Mouse (Mus musculus): ENCODE data around the gene Rara. TPM values are rescaled to one million over a fixed set of nuclear protein-coding genes. Genes with fewer than 3 reads are reported as not detected.
A peak's percentile ranks its signal among the peaks of the same experiment; 100 is the strongest.

Rara gene
- polyA plus RNA-seq, 1 experiment = 28.2 TPM

- Histone ChIP-seq H3K27ac (ENCODE audit: insufficient read depth, low read length) (no peak overlapping the region), H3K4me3 (ENCODE audit: insufficient read depth, low read length) (no peak overlapping the region), H3K4me1 (ENCODE audit: control insufficient read depth, insufficient read depth, low read length) (no peaks in the 10 kb centered on the region)
- no peak for TF ChIP-seq CTCF (IDR thresholded peaks at IDR 0.05; ENCODE audit: borderline replicate concordance, insufficient read depth, low read length)
- TF ChIP-seq POLR2A (IDR thresholded peaks at IDR 0.05; ENCODE audit: low read depth, low read length) = no peak
Observed at GRCm38 (mm10) chr11:99006788-99007187, 79.2 kb downstream of the Rara start.

DNA sequence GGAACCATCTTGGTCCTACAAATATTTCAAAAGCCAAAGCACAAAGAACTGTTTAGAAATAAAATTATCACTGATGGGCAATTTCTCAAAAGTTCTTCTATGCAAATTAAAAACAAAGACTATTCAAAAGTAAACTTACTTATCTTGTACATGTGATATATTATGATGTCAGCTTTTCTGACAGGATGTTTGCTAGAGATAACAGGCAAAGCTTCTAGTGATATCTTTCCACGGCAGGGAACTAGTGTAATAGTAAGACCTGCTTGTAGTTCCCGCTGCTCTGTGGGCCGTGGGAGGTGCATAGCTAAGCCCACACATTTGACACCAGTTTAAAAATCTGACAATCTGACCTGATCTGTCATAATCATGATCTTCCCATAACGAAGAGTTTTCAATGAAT is 82.5 kb downstream of the Rara start:
- Histone ChIP-seq H3K4me1 (ENCODE audit: control insufficient read depth, insufficient read depth, low read length) (no peaks in the 10 kb centered on the region), H3K4me3 (ENCODE audit: insufficient read depth, low read length) (no peak overlapping the region), H3K27ac (ENCODE audit: insufficient read depth, low read length) (no peak overlapping the region)
- no peak for TF ChIP-seq CTCF (IDR thresholded peaks at IDR 0.05; ENCODE audit: borderline replicate concordance, insufficient read depth, low read length)
- no peak for TF ChIP-seq POLR2A (IDR thresholded peaks at IDR 0.05; ENCODE audit: low read depth, low read length)

DNA sequence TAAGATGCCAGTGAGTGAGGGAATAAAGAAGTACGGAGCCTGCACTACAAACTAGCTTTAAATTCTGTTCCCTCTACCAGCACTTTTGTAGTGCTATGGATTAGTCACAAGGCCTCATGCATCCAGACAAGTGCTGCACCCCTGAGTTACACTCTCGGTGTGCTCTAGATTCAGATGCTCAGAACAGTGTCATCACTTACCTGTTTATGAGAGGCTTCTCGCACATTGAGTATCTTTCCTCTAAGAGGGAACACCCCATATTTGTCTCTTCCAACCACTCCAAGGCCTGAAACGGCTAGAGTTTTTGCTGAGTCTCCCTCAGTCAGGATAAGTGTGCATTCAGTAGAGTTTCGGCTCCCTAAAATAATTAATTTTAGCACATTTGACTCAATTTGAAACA is 83.1 kb downstream of the Rara start:
- no peak for TF ChIP-seq CTCF (IDR thresholded peaks at IDR 0.05; ENCODE audit: borderline replicate concordance, insufficient read depth, low read length)
- TF ChIP-seq POLR2A (IDR thresholded peaks at IDR 0.05; ENCODE audit: low read depth, low read length) = no peak
- Histone ChIP-seq H3K27ac (ENCODE audit: insufficient read depth, low read length) (no peak overlapping the region), H3K4me3 (ENCODE audit: insufficient read depth, low read length) (no peak overlapping the region)

DNA sequence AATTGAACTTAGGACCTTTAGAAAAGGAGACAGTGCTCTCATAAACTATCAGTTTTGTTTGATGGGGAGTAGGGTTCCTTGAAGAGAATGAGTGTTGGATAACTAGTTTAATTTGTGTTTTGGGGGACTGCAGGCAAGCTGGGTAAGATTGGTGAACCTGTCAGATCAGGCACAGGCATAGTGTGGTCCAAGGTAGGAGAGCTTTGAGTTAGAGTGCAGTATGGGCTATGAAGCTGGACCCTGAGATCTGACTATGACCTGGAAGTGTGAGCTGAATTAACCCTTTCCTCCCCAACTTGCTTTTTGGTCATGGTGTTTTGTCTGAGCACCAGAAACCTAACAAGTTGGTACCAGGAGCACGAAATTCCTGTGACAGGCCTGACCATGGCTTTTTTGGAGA is 86.2 kb downstream of the Rara start:
- TF ChIP-seq POLR2A (IDR thresholded peaks at IDR 0.05; ENCODE audit: low read depth, low read length) = no peak
- TF ChIP-seq CTCF (IDR thresholded peaks at IDR 0.05; ENCODE audit: borderline replicate concordance, insufficient read depth, low read length) = no peak
- Histone ChIP-seq H3K4me1 (ENCODE audit: control insufficient read depth, insufficient read depth, low read length) (0 out of 2 replicates have a peak, but pooled peaks cover 2% of the 10 kb centered on the region), H3K27ac (ENCODE audit: insufficient read depth, low read length) (no peak overlapping the region), H3K4me3 (ENCODE audit: insufficient read depth, low read length) (no peak overlapping the region)

More for the DNA sequence above, 83.1 kb downstream of the Rara start:
- no peaks in the 10 kb centered on the region for H3K4me1 ChIP-seq (ENCODE audit: control insufficient read depth, insufficient read depth, low read length)

DNA sequence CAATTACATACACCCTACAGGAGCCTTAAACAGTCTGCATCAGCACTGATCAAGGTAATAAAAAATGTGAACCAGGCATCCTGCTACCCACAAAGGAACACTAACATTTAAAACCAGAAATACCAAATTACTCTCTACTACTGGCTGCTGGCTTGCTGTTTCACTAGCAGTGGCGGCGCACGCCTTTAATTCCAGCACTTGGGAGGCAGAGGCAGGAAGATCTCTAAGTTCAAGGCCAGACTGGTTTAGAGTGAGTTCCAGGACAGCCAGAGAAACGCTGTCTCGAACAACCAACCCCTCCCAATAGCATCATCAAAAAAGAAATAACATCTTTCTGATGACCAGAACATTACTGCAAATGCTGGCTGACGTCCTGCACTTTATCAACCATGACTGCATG is 92.2 kb downstream of the Rara start:
- TF ChIP-seq POLR2A (IDR thresholded peaks at IDR 0.05; ENCODE audit: low read depth, low read length) (no peak), CTCF (IDR thresholded peaks at IDR 0.05; ENCODE audit: borderline replicate concordance, insufficient read depth, low read length) (no peak)
- Histone ChIP-seq H3K4me1 (ENCODE audit: control insufficient read depth, insufficient read depth, low read length) (peaks cover 10% of the 10 kb centered on the region), H3K27ac (ENCODE audit: insufficient read depth, low read length) (no peak overlapping the region), H3K4me3 (ENCODE audit: insufficient read depth, low read length) (no peak overlapping the region)

- H3K4me1 ChIP-seq (ENCODE audit: control insufficient read depth, insufficient read depth, low read length) = peaks cover 7% of the 10 kb centered on the region
- H3K27ac ChIP-seq (ENCODE audit: insufficient read depth, low read length) = no peak overlapping the region
- TF ChIP-seq POLR2A (IDR thresholded peaks at IDR 0.05; ENCODE audit: low read depth, low read length) = no peak
- H3K4me3 ChIP-seq (ENCODE audit: insufficient read depth, low read length) = peak overlapping the region; percentile 56
Observed at GRCm38 (mm10) chr11:99022384-99022933, 94.8 kb downstream of the Rara start.

DNA sequence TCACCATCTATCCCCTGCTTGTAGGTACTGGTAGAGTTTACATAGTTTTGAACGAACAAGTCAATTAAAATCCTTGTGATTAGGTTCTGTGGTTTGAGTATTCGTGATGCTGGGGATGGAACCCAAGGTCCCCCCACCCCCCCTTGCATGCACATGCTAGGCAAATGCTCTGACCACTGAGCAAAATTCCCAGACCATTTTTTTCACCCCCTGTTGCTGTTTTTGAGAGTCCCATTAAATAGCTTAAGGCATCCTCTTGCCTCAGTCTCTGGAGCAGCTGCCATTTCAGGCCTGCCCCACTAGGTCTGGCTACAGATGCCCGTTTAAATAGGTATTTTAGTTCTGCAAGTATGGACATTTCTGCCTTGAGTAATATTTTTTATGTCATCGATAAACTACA is 95.5 kb downstream of the Rara start:
- H3K4me3 ChIP-seq (ENCODE audit: insufficient read depth, low read length) = peak overlapping the region; percentile 78
- no peak overlapping the region for H3K27ac ChIP-seq (ENCODE audit: insufficient read depth, low read length)
- H3K4me1 ChIP-seq (ENCODE audit: control insufficient read depth, insufficient read depth, low read length) = peaks cover 7% of the 10 kb centered on the region
- TF ChIP-seq CTCF (IDR thresholded peaks at IDR 0.05; ENCODE audit: borderline replicate concordance, insufficient read depth, low read length) = no peak
- TF ChIP-seq POLR2A (IDR thresholded peaks at IDR 0.05; ENCODE audit: low read depth, low read length) = no peak

DNA sequence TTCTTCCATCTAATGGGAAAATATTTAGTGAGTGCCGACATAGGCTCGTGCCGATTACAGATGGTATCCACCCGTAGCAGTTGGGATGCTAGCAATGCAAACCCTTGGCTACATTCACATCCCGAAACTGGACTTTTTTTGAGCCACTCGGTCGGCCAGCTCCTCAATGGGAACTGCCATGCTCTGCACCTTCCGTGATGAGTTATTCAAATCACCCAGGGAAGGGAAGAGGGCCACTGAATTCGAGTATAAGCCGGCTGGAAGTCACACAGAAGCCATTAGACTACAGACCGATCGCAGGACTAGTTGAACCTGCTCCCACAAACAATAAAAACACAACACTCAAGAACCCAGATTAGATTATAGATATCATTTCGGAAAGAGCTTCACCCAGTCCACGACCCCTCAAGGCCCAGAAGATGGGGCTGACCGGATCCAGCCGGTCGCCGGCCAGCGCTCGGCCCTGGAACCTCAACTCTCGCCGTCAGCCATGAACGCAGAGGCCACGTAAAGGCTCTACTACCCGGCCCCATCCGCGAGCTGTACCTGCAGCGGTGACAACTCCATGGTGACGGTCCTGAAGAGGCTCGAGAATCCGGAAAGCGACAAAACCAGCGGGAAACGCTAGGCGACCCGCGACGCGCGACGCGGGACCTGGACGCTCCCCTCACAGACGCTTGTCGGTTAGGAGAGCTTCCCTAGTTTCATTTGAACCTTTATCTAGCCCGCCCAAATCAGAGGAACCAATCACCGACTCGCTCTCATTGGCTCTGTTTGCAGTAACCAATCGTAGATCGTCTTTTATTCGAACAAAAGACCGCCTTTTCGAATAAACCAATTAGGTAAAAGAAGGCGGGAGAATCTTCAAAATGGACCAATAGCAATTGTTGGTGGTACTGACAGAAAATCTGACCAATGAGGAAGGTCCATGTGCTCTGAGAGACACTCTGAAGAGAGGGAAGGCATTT is 96.2 kb downstream of the Rara start, which contains the start of gene Top2a:
Gene Top2a, minus strand, starts transcription at position 690 of the 968 bp plus-strand sequence.
- Histone ChIP-seq H3K4me3 (ENCODE audit: insufficient read depth, low read length) (peak within 1 kb of the TSS; percentile 78), H3K4me1 (ENCODE audit: control insufficient read depth, insufficient read depth, low read length) (peaks cover 7% of the 10 kb centered on the region), H3K27ac (ENCODE audit: insufficient read depth, low read length) (peak within 1 kb of the TSS; percentile 34; the same call in 1 of the 2 replicates)
- TF ChIP-seq CTCF (IDR thresholded peaks at IDR 0.05; ENCODE audit: borderline replicate concordance, insufficient read depth, low read length) = no peak
- TF ChIP-seq POLR2A (IDR thresholded peaks at IDR 0.05; ENCODE audit: low read depth, low read length) = peak; percentile 87

Other genes with a start within 250 kb of the Rara start
- gene Psmd3, start 245.3 kb upstream of the Rara start, polyA plus RNA-seq (2011; ENCODE audit: insufficient read length, low read depth, missing spikeins) = 86.7 and 91.8 TPM in 2 replicates
- 0.35 TPM in 1 of 2 replicates, not detected in the other for gene Csf3, start 226.6 kb upstream of the Rara start, polyA plus RNA-seq (2011; ENCODE audit: insufficient read length, low read depth, missing spikeins)
- gene Med24, start 198.4 kb upstream of the Rara start, polyA plus RNA-seq (2011; ENCODE audit: insufficient read length, low read depth, missing spikeins) = 50.1 and 58.1 TPM in 2 replicates
- gene Thra, start 187.2 kb upstream of the Rara start, polyA plus RNA-seq (2011; ENCODE audit: insufficient read length, low read depth, missing spikeins) = 66.0 and 83.9 TPM in 2 replicates
- 18.7 and 23.7 TPM in 2 replicates for gene Nr1d1, start 152.5 kb upstream of the Rara start, polyA plus RNA-seq (2011; ENCODE audit: insufficient read length, low read depth, missing spikeins)
- 77.7 and 83.8 TPM in 2 replicates for gene Msl1, start 132.3 kb upstream of the Rara start, polyA plus RNA-seq (2011; ENCODE audit: insufficient read length, low read depth, missing spikeins)
- gene Casc3, start 122.9 kb upstream of the Rara start, polyA plus RNA-seq (2011; ENCODE audit: insufficient read length, low read depth, missing spikeins) = 29.7 and 36.7 TPM in 2 replicates
- 1.6 and 2.0 TPM in 2 replicates for gene Rapgefl1, start 91.0 kb upstream of the Rara start, polyA plus RNA-seq (2011; ENCODE audit: insufficient read length, low read depth, missing spikeins)
- 10.7 and 11.4 TPM in 2 replicates for gene Wipf2, start 64.2 kb upstream of the Rara start, polyA plus RNA-seq (2011; ENCODE audit: insufficient read length, low read depth, missing spikeins)
- gene Cdc6, start 20.0 kb upstream of the Rara start, polyA plus RNA-seq (2011; ENCODE audit: insufficient read length, low read depth, missing spikeins) = 7.4 and 11.8 TPM in 2 replicates
- not detected in 2 replicates for gene Gjd3, start 55.2 kb downstream of the Rara start, polyA plus RNA-seq (2011; ENCODE audit: insufficient read length, low read depth, missing spikeins)
- gene Top2a, start 96.4 kb downstream of the Rara start, polyA plus RNA-seq (2011; ENCODE audit: insufficient read length, low read depth, missing spikeins) = 141 and 227 TPM in 2 replicates
- gene Igfbp4, start 113.4 kb downstream of the Rara start, polyA plus RNA-seq (2011; ENCODE audit: insufficient read length, low read depth, missing spikeins) = 212 and 419 TPM in 2 replicates
- not detected in 2 replicates for gene Tns4, start 161.5 kb downstream of the Rara start, polyA plus RNA-seq (2011; ENCODE audit: insufficient read length, low read depth, missing spikeins)
- not detected in 2 replicates for gene Ccr7, start 227.3 kb downstream of the Rara start, polyA plus RNA-seq (2011; ENCODE audit: insufficient read length, low read depth, missing spikeins)